Mouse (Mus musculus) embryonic facial prominence, embryonic 12.5 days (tissue): ENCODE data around the gene Sepsecs. TPM values are rescaled to one million over a fixed set of nuclear protein-coding genes. Genes with fewer than 3 reads are reported as not detected.
"Not testable (repeated sequence)": the region's sequence is repeated elsewhere in the genome, so short reads cannot be mapped to it uniquely, and the experiment has no call there.

ENCODE experiments used
- ATAC-seq: fragments of 200-750 bp; cut with Nextera tagmentation; 2 replicates; pipeline ENCODE4 v1.8.0; 2017; ENCODE audit not compliant: insufficient number of reproducible peaks, insufficient read depth, low FRiP score, low TSS enrichment
- H3K27ac ChIP-seq: fragments of 300-500 bp; sonication (generic); 2 replicates; pipeline ENCODE4 v1.5.1; 2016; ENCODE audit warnings: mild to moderate bottlenecking
- H3K27me3 ChIP-seq: fragments of 300-500 bp; sonication (generic); 2 replicates; pipeline ENCODE4 v1.6.1; 2016; ENCODE audit warnings: mild to moderate bottlenecking, moderate library complexity
- H3K36me3 ChIP-seq: fragments of 300-500 bp; sonication (generic); 2 replicates; pipeline ENCODE4 v1.6.1; 2016; ENCODE audit warnings: mild to moderate bottlenecking
- H3K4me1 ChIP-seq: fragments of 300-500 bp; sonication (generic); 2 replicates; pipeline ENCODE4 v1.6.1; 2016
- H3K4me2 ChIP-seq: fragments of 300-500 bp; sonication (generic); replicated peaks from 2 replicates; pipeline ENCODE4 v1.6.1; 2016; ENCODE audit warnings: mild to moderate bottlenecking, moderate library complexity
- H3K4me3 ChIP-seq: fragments of 300-500 bp; sonication (generic); 2 replicates; pipeline ENCODE4 v1.5.1; 2016; ENCODE audit warnings: mild to moderate bottlenecking
- H3K9ac ChIP-seq: fragments of 300-500 bp; sonication (generic); 2 replicates; pipeline ENCODE4 v1.6.1; 2016; ENCODE audit warnings: mild to moderate bottlenecking, moderate library complexity
- H3K9me3 ChIP-seq: fragments of 300-500 bp; sonication (generic); 2 replicates; pipeline ENCODE4 v1.6.1; 2016; ENCODE audit warnings: mild to moderate bottlenecking, moderate library complexity
- WGBS: fragments of 180-500 bp; shearing (Covaris S2); methylation state at CpG from one replicate; pipeline ENCODE4 v1.1.7; 2016; 5-methylcytosine and 5-hydroxymethylcytosine counted together
- polyA plus RNA-seq: library from polyadenylated mRNA; unstranded; fragments of >200 nt; fragmentation: Nextera tagmentation; extraction: Ambion mirVana; gene quantifications from 2 replicates; pipeline ENCODE4 v1.2.1, GENCODE M21; 2016

Sepsecs gene
- polyA plus RNA-seq = 7.7 and 9.6 TPM in 2 replicates

DNA sequence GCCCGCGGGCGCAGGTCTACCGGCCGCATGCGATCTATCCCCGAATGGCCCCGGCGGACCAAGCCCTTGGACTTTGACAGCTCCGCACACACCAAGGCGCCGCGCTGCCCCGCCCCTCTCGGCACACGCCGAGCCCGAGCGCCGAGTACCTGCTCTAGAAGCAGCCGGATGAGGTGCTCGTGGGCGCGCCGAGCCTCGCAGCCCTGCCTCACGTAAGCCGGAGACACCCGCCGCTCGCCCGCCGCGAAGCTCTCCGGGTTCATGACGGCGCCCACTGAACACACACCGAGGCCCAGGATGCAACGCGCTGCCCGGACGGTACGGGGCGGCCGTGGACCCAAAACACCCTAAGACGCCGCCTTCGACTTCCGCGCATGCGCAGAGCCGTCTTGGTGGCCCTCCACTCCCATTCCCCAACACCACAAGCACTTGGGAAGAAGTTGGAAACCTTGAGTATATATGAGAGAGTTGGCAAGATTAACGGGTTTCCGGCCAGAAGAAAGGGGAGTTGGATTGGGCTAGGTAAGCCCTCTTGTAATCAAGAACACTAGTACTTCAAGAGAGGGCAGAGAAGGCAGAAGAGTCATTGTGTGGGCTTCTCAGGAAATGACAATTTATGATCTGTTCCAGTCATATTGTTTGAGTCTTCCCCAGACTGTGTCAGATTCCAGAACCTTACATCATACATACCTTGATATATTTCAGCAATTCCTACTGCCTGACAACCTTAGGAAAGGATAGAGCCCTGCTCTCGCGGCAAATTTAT, at the start of gene Sepsecs:
TSS of gene Sepsecs (minus strand) at position 283 of the 766 bp plus-strand sequence.
- H3K4me1 ChIP-seq = no peaks in the 10 kb centered on the region
- peak; percentile 85 for ATAC-seq
- no peaks in the 10 kb centered on the region for H3K9me3 ChIP-seq
- H3K27me3 ChIP-seq = peaks cover 5% of the 10 kb centered on the region; the same call in 1 of the 2 replicates
- 0 out of 2 replicates have a peak within 1 kb of the TSS, but pooled peaks have one; percentile 23 for H3K27ac ChIP-seq
- H3K9ac ChIP-seq = peak within 1 kb of the TSS; percentile 79
- H3K4me3 ChIP-seq = peak within 1 kb of the TSS; percentile 89
- peak within 1 kb of the TSS; percentile 61 for H3K4me2 ChIP-seq
- 4% methylated on average over 56 of the region's 56 CpGs for WGBS
- H3K36me3 ChIP-seq = 0 out of 2 replicates have a peak, but pooled peaks cover 6% of the 10 kb centered on the region

- Histone ChIP-seq H3K36me3 (no peaks in the 10 kb centered on the region), H3K27ac (no peak overlapping the region), H3K9me3 (no peaks in the 10 kb centered on the region), H3K4me1 (no peaks in the 10 kb centered on the region), H3K9ac (no peak overlapping the region), H3K4me3 (no peak overlapping the region), H3K27me3 (no peaks in the 10 kb centered on the region), H3K4me2 (no peak overlapping the region)
- WGBS = 84% methylated on average over 5 of the region's 5 CpGs
- no peak for ATAC-seq
Observed at GRCm38 (mm10) chr5:52716742-52717448, 47.4 kb upstream of the Sepsecs start.

DNA sequence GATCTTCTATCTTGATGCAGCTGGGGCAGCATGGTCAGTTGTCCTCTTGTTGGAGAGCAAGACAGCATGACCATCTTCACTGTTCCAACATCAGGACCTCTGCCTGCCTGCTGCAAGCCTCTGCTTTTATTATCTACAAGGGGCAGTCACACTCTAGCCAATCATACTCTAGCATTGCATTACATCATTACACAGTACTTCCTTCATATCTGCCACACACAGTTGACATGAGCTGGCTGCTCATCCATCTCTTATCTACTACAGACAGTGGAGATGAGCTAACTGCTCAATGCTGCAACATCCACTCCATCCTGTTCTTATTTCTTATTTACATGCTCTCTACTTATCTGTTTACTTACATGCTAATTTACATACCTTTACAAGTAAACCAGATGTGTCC, 43.2 kb upstream of the Sepsecs start:
- ATAC-seq = no peak
- H3K27ac ChIP-seq = no peak overlapping the region
- H3K4me1 ChIP-seq = no peaks in the 10 kb centered on the region
- H3K4me2 ChIP-seq = no peak overlapping the region
- no peak overlapping the region for H3K4me3 ChIP-seq
- no peak overlapping the region for H3K9ac ChIP-seq
- H3K9me3 ChIP-seq = no peaks in the 10 kb centered on the region
- H3K27me3 ChIP-seq = no peaks in the 10 kb centered on the region
- H3K36me3 ChIP-seq = no peaks in the 10 kb centered on the region

DNA sequence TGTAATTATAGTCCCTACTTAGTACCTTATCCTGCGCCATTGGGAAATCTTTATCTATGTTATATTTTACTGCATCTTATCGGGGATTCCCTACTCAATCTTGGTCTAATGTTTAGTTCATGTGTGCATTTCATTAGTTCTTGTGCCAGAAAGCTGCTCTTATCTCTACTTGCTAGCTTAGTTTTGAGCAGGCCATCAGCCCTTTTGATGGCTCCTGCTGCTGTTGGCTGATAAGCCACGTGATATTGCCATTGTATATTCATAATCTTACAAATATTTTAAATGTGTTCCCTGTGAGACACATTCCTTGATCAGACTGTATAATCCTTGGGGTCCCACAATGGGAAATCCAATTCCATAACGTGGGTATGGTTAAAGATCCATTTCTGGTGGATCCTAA, 35.1 kb upstream of the Sepsecs start:
- no peaks in the 10 kb centered on the region for H3K9me3 ChIP-seq
- no peaks in the 10 kb centered on the region for H3K27me3 ChIP-seq
- no peak overlapping the region for H3K27ac ChIP-seq
- 76% methylated on average over 4 of the region's 4 CpGs for WGBS
- H3K4me2 ChIP-seq = no peak overlapping the region
- ATAC-seq = no peak
- H3K4me3 ChIP-seq = no peak overlapping the region
- no peaks in the 10 kb centered on the region for H3K36me3 ChIP-seq
- H3K9ac ChIP-seq = no peak overlapping the region
- H3K4me1 ChIP-seq = no peaks in the 10 kb centered on the region

GRCm38 (mm10) chr5:52697882-52698440, 28.5 kb upstream of the Sepsecs start:
- WGBS = 86% methylated on average over 7 of the region's 7 CpGs
- not testable (repeated sequence) for H3K9me3 ChIP-seq, H3K27me3 ChIP-seq, H3K4me2 ChIP-seq, H3K36me3 ChIP-seq, ATAC-seq, H3K4me3 ChIP-seq, H3K27ac ChIP-seq, H3K9ac ChIP-seq, H3K4me1 ChIP-seq

DNA sequence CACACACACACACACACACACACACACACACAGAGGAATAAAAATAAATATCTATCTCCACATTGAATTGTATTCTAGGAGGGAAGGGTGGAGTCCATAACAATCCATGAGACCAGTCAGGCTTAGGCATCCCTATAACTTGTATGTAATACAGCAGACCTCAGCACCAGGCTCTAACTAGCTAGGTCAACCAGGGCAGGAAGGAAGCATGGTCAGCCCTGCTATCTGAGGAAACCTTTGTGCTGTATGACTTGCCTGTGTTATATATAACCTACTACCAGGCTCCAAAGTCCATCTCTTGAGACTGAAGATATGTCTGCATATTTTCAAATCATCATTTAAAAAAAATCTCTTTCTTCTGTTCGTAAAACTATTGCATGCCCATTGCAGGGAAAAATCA, 27.8 kb upstream of the Sepsecs start:
- no peaks in the 10 kb centered on the region for H3K27me3 ChIP-seq
- no peaks in the 10 kb centered on the region for H3K36me3 ChIP-seq
- no peak overlapping the region for H3K4me3 ChIP-seq
- no peak overlapping the region for H3K27ac ChIP-seq
- H3K9me3 ChIP-seq = no peaks in the 10 kb centered on the region
- H3K4me2 ChIP-seq = no peak overlapping the region
- no peak overlapping the region for H3K9ac ChIP-seq
- H3K4me1 ChIP-seq = no peaks in the 10 kb centered on the region
- WGBS = 98% methylated on average over 1 of the region's 1 CpGs
- no peak for ATAC-seq

DNA sequence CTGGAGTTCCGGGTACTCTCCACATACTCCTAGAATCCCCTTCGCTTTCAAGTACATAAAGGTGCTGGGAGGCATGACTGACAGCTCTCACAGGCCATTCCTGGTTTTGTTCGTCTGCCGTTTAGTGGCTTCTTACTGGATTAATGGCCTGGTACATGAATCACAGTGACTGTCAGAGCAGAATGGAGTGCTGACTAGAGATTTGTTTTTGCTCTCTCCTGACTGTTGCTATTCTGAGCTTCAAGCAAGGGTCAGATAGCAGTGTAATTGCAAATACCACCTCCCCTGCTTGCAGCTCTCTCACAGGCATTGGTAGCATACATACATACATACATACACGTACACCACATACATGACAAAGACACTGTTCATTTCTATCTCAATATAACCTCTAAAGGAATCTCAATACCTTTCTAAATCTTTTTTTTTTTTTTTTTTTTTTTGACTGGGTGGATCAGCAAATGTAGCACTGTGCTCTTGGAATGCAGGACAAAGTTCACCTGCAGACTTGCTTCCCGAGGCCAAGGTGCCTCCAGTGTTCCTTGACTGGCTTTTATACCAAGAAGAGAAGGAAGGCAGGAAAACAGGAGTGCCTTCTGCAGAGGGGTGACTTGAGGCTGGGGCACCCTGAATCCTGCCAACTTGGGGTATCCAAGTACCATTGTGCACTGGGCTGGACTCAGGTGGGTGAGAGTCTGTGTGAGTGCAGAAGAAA, 18.4 kb upstream of the Sepsecs start:
- WGBS = 69% methylated on average over 6 of the region's 6 CpGs
- no peak overlapping the region for H3K9ac ChIP-seq
- no peak overlapping the region for H3K27ac ChIP-seq
- H3K27me3 ChIP-seq = no peaks in the 10 kb centered on the region
- no peaks in the 10 kb centered on the region for H3K36me3 ChIP-seq
- no peak overlapping the region for H3K4me3 ChIP-seq
- H3K4me2 ChIP-seq = no peak overlapping the region
- no peak for ATAC-seq
- H3K9me3 ChIP-seq = no peaks in the 10 kb centered on the region
- H3K4me1 ChIP-seq = no peaks in the 10 kb centered on the region

- Histone ChIP-seq H3K9me3 (no peaks in the 10 kb centered on the region), H3K27ac (no peak overlapping the region), H3K9ac (no peak overlapping the region), H3K36me3 (no peaks in the 10 kb centered on the region), H3K4me3 (no peak overlapping the region), H3K4me1 (no peaks in the 10 kb centered on the region), H3K4me2 (no peak overlapping the region), H3K27me3 (no peaks in the 10 kb centered on the region)
- no peak for ATAC-seq
- 49% methylated on average over 4 of the region's 4 CpGs for WGBS
Observed at GRCm38 (mm10) chr5:52681111-52681510, 11.6 kb upstream of the Sepsecs start.

- no peak overlapping the region for H3K4me2 ChIP-seq
- no peak overlapping the region for H3K27ac ChIP-seq
- no peaks in the 10 kb centered on the region for H3K4me1 ChIP-seq
- H3K36me3 ChIP-seq = no peaks in the 10 kb centered on the region
- H3K27me3 ChIP-seq = no peaks in the 10 kb centered on the region
- no peaks in the 10 kb centered on the region for H3K9me3 ChIP-seq
- WGBS = 54% methylated on average over 4 of the region's 4 CpGs
- ATAC-seq = no peak
- no peak overlapping the region for H3K4me3 ChIP-seq
- H3K9ac ChIP-seq = no peak overlapping the region
Observed at GRCm38 (mm10) chr5:52680191-52680590, 10.7 kb upstream of the Sepsecs start.

DNA sequence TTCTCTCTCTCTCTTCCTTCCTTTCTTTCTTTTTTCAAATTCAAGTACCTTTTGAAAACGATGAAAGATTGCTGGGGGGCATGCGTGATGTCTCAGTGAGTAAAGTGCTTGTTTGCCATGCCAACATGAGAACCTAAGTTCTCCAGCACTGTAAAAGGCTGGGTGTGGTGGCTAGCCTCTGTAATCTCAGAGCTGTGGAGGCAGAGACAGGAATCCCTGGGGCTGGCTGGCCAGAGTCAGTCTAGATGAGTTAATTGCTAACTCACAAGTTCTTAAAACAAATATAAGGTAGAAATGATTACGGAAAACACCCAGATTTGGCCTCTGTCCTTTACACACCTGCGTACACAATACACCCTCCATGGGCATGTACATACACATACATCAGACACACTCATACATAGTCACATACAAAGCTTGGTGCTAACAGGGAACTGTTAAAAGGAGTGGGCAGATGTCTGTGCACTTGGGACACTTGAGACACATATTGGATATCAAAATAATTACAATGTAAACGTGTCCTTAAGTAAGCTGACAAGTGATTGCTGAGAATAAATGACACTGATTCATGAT, 9.1 kb upstream of the Sepsecs start:
- H3K9ac ChIP-seq = no peak overlapping the region

GRCm38 (mm10) chr5:52677126-52677525, 7.6 kb upstream of the Sepsecs start:
- H3K27ac ChIP-seq = no peak overlapping the region
- no peaks in the 10 kb centered on the region for H3K4me1 ChIP-seq
- H3K4me3 ChIP-seq = no peak overlapping the region
- ATAC-seq = no peak
- no peak overlapping the region for H3K4me2 ChIP-seq
- H3K9ac ChIP-seq = no peak overlapping the region
- WGBS = 64% methylated on average over 3 of the region's 3 CpGs
- H3K27me3 ChIP-seq = peaks cover 5% of the 10 kb centered on the region; the same call in 1 of the 2 replicates
- no peaks in the 10 kb centered on the region for H3K36me3 ChIP-seq
- H3K9me3 ChIP-seq = no peaks in the 10 kb centered on the region

More for the DNA sequence above, 9.1 kb upstream of the Sepsecs start:
- H3K9me3 ChIP-seq = no peaks in the 10 kb centered on the region
- ATAC-seq = no peak
- 79% methylated on average over 5 of the region's 5 CpGs for WGBS
- H3K36me3 ChIP-seq = no peaks in the 10 kb centered on the region
- H3K4me2 ChIP-seq = no peak overlapping the region
- no peaks in the 10 kb centered on the region for H3K27me3 ChIP-seq
- no peaks in the 10 kb centered on the region for H3K4me1 ChIP-seq
- no peak overlapping the region for H3K27ac ChIP-seq
- H3K4me3 ChIP-seq = no peak overlapping the region
